Mouse (Mus musculus) heart, postnatal 36 days (tissue): ENCODE measurements around the gene Pcdh19. TPM values are rescaled to one million over a fixed set of nuclear protein-coding genes. Genes with fewer than 3 reads are reported as not detected.
A peak's percentile ranks its signal among the peaks of the same experiment; 100 is the strongest.
"Not testable (repeated sequence)": the region's sequence is repeated elsewhere in the genome, so short reads cannot be mapped to it uniquely, and the experiment has no call there.

Experiments used
- DNase-seq, 2 experiments: peaks; one replicate each; pipeline ENCODE4 v3.0.0; 2021 to 2022
- intact Hi-C: fragments of 180-260 bp; cut with DNase I; formaldehyde crosslinking; loops from one replicate; pipeline ENCODE4 v1.15.1; 2025
- total RNA-seq, 2 experiments: library from RNA; stranded (reverse); gene quantifications; 2 replicates each; pipeline ENCODE4 v1.2.3; 2021

Gene Pcdh19
- 10 to 100 TPM in 1 of 2 experiments, 1 to 10 TPM in 1; 9.9 to 11.9 TPM for total RNA-seq

DNA sequence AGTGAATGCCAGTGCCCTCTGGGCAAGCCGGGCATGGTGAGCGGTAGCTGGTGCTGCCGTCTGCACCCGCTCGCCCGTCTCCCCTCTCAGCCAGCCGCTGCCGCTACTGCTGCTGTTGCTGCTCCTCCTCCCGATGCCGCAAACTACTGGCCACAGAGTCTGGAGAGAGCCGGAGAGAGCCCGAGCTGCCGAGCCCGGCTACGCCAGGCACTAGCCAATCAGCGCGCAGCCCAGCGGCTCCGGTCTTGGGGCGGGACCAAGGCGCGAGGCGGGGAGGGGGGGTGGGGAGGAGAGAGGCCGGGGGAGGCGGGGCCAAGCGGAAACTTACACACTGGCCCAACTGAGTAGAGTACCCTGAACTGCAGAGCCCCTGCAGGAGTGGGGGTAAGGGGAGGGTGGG is at the start of gene Pcdh19:
Pcdh19 (minus strand) TSS at position 148 of the 400 bp plus-strand sequence.
- peak; percentile 75 to 79 for DNase-seq
- intact Hi-C loops = loop anchor here (10.0 kb wide), 1 partner anchor 284 kb away; no protein-coding TSS in a partner anchor

GRCm38 (mm10) chrX:133735871-133736270 is 47.1 kb upstream of the Pcdh19 start:
- intact Hi-C loops = loop anchor here (5.0 to 10.0 kb wide), 2 partner anchors 136 to 289 kb away; no protein-coding TSS in a partner anchor
- no peak for DNase-seq

- intact Hi-C loops = loop anchor here (5.0 to 10.0 kb wide), 2 partner anchors 137 to 290 kb away; no protein-coding TSS in a partner anchor
- peak; percentile 36 to 57 for DNase-seq
Observed at GRCm38 (mm10) chrX:133734984-133735383, 46.2 kb upstream of the Pcdh19 start.

- intact Hi-C loops = no loop called here
- DNase-seq = no peak
Observed at GRCm38 (mm10) chrX:133721517-133721916, 32.7 kb upstream of the Pcdh19 start.

DNA sequence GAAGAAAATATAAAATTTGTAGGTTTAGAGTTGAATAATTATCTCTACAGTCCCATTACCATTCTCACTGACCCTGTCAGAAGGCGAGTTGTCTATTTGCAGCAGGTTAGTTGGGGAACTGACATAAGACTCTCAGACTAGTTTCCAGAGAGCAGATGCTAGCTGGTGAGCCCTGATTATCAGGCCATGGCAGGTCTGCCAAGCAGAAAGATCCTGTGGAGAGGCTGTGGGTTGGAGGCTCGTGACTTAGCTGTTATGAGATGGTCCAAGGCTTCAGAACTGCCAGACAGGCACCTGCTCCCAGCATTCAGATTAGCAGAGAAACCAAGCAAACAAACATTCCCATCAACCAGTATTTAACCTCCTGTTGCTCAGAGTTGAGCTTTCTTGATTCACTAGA is 21.8 kb upstream of the Pcdh19 start:
- intact Hi-C loops = no loop called here
- DNase-seq = no peak

DNA sequence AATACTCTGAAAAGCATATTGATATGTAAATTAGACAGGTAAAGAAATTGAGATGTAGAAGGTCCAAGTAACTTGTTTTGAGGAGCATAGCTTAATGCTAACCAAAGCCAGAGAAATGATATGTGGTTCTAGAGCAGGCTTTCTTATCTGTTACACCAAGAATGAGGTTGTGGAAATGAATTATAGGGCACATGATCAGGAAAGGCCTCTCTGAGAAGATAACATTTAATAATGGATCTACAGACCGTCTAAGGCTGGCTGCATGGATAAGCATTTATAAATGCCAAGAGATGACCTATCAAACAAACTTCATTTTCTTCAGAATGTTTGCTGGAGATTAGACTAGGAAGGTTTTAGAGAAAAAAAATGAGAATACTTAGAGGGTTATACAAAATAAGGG is 14.1 kb upstream of the Pcdh19 start:
- no peak for DNase-seq
- intact Hi-C loops = no loop called here

DNA sequence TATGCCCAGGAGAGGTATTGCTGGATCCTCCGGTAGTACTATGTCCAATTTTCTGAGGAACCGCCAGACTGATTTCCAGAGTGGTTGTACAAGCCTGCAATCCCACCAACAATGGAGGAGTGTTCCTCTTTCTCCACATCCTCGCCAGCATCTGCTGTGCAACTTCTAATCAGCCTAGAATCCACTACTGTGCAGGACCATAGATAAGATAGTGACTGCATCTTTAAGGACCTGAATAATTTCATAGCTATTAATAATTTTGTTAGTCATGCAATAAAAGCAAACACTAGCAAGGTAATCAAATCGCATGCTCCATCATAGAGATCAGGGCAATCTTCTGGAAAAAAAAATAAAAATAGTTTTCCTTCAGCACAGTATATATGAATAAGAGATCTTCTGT is 9.1 kb upstream of the Pcdh19 start:
- intact Hi-C loops, DNase-seq: not testable (repeated sequence)

- intact Hi-C loops = no loop called here
- DNase-seq = no peak
Observed at GRCm38 (mm10) chrX:133696461-133696860, 7.7 kb upstream of the Pcdh19 start.

DNA sequence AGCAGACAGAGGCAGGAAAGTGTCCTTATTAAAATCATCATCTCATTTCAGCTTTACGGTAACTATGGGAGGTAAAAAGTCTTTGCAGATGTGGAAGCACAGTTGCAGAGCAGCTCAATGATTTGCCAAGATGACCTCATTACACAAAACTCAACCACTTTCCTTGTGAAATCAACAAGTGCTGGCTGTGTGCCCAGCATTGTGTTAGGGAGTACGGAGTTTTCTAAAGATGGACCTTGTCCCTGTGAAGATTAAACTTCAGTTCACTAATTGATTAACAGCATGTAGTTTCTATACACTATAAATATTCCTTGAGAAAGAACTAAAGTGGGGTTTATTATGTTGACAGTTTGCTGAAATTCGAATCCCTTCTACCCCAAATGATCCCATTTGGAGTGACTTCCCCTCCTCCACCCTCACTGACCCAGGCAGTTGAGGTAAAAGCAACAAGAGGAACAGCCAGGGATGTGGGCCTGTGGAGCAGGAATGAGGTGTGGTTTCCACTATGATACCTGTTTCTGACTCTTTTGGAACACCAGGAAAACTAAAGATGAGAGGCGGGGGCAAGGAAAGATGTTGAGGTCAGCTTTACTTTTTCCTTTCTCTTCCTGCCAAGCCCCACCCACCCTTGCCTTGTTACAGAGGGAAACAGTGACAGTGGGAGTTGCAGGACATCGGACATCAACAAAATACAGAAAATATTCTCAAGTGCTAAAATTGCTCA is 4.4 kb upstream of the Pcdh19 start:
- DNase-seq = peak in 1 of 2 experiments; percentile 58
- intact Hi-C loops = loop anchor here (2.0 to 5.0 kb wide), 2 partner anchors 62 to 204 kb away; partner anchors contain the start of gene Tspan6

DNA sequence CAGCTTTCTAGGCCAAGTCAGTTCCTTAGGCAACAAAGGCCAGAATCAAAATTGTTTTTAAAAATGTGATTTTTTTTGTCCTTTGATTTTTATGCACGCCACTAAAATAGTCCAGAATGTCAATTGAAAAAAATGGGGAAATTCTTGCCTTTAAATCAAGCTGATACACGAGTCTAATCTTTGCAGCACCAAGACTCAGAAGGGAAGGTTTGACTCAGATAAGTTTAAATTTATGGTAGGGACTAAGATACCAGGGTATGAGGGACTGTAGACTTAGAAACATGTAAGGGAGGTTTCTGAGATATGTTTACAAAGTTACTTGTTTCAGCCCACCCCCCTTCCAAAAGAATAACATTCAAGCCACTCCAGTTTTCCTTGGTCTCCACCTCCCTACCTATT is 3.6 kb upstream of the Pcdh19 start:
- intact Hi-C loops = loop anchor here (2.0 to 5.0 kb wide), 2 partner anchors 62 to 205 kb away; partner anchors contain the start of gene Tspan6

GRCm38 (mm10) chrX:133691581-133692391 is 3.0 kb upstream of the Pcdh19 start:
- DNase-seq = peak; percentile 44 to 49
- intact Hi-C loops = loop anchor here (2.0 to 5.0 kb wide), 2 partner anchors 63 to 206 kb away; partner anchors contain the start of gene Tspan6

More for the DNA sequence above, 3.6 kb upstream of the Pcdh19 start:
- no peak for DNase-seq

DNA sequence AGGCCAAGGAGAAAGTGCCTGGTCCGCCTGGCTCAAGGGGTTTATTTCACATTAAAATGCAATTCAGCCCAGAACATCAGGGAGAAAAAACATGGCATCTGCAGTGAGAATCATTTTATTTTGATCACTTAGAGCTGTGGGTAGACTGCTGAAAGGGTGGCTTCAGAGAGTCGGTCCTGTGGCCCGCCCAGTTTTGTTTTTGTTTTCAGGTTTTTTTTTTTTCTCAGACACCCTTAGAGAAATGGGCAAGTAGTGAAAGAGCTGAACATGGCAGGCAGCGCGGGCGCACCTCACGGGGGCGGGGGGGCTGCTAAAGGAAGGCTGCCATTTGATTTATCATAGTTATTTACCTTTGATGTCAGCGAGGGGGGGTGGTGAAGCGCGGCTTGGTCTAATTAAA is 2.0 kb upstream of the Pcdh19 start:
- DNase-seq = no peak
- intact Hi-C loops = loop anchor here (5.0 kb wide), 1 partner anchor 206 kb away; the partner anchor contains the start of gene Tspan6

DNA sequence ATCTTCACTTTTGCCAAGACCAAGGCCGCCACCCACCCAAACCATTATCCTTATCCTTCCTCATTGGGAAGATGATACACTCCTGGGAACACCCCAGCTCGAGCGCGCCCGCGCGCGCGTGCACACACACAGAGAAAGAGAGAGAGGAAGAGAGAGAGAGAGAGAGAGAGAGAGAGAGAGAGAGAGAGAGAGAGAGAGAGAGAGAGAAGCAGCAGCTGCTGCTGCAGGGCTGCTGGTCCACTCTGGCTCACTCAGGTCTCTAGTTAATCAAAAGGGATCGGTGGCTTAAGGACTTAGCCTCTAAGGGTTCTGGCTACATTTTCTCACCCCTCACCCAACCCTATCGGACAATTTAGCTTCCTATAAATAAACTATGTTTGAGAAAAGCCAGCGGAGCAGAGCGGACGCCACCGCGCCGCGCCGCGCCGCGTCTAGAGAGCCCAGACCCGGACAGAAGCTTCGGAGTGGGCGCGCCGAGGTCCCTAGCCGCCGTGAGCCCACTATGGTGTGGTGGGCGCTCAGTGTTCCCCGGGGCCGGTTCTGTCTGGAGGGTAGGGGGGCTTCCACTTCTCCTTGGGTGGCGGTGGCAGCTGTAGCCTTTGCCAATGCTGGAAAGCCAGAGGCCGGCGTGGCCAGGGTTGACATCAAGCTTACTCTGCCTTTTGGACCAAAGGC is 926 bp upstream of the Pcdh19 start:
- intact Hi-C loops = loop anchor here (5.0 to 10.0 kb wide), 2 partner anchors 208 to 285 kb away; partner anchors contain the start of gene Tspan6
- peak; percentile 17 to 42 for DNase-seq

DNA sequence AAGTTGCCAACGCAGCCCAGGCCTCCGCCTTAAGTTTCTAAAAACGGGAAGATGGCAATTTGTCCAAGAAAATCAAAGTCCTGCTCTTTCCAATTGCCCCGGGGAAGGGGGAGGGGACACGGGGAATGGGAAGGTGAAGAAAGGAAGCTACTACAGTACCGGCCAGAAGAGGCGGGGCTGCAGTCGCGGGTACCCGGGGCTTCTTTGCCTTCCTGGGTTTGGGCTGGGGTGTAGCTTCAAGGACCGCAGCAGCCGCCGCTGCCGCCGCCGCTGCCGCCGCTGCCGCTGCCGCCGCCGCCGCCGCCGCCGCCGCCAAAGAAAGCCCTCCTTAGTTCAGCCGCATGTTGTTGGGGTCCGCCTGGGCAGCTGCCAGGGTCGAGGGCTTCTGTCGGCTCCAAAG is 631 bp downstream of the Pcdh19 start:
- intact Hi-C loops = loop anchor here (10.0 kb wide), 1 partner anchor 283 kb away; no protein-coding TSS in a partner anchor
- peak; percentile 20 to 28 for DNase-seq

GRCm38 (mm10) chrX:133687666-133688151 is 1.1 kb downstream of the Pcdh19 start:
- peak in 1 of 2 experiments; percentile 36 for DNase-seq
- intact Hi-C loops = loop anchor here (2.0 to 10.0 kb wide), 2 partner anchors 81 to 283 kb away; no protein-coding TSS in a partner anchor

DNA sequence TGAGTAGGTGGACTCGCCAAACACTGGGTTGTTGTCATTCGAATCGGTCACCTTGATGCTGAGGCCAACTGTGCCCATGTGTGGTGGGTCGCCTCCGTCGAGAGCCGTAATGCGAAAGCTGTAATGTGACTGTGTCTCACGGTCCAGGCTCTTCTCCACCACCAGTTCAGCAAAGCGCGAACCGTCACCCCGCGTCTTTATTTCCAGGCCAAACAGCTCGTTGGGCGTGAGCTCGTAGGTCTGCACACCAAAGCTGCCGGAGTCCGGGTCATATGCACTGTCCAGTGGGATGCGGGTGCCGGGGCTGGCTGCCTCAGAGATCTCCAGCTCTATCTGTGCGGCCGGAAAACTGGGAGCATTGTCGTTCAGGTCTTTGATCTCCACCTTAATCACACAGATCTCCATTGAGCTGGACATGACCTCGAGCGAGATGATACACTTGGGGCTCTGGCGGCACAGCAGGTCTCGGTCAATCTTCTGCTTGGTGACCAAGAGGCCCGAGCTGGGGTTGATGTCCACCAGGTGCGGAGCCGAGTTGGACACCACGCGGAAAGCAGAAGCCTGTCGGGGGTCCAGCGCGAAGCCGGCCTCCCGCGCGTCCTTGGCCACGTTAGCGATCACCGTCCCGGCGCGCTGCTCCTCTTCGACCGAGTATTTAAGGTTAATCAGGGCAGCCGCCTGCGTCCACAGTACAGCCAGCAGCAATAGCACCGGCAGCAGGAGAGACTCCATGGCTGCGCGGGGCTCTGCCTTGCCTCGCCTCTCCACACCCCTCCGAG is 2.1 kb downstream of the Pcdh19 start:
- intact Hi-C loops = loop anchor here (2.0 to 10.0 kb wide), 2 partner anchors 80 to 282 kb away; no protein-coding TSS in a partner anchor
- no peak for DNase-seq

- intact Hi-C loops = loop anchor here (10.0 kb wide), 1 partner anchor 281 kb away; no protein-coding TSS in a partner anchor
- DNase-seq = no peak
Observed at GRCm38 (mm10) chrX:133685572-133685971, 3.2 kb downstream of the Pcdh19 start.

- intact Hi-C loops = loop anchor here (10.0 kb wide), 1 partner anchor 279 kb away; no protein-coding TSS in a partner anchor
- no peak for DNase-seq
Observed at GRCm38 (mm10) chrX:133683961-133684360, 4.8 kb downstream of the Pcdh19 start.

GRCm38 (mm10) chrX:133675121-133675520 is 13.7 kb downstream of the Pcdh19 start:
- intact Hi-C loops = no loop called here

More at GRCm38 (mm10) chrX:133675121-133675520, 13.7 kb downstream of the Pcdh19 start:
- DNase-seq = no peak
